Mouse (Mus musculus) brain, embryonic 14.5 days (tissue): Measurements from ENCODE around the gene Snd1.

Experiments
- CTCF ChIP-seq: fragments of 200-500 bp; IDR thresholded peaks from 2 replicates; pipeline ENCODE4 v1.5.1; 2012; ENCODE audit warnings: inconsistent platforms, mild to moderate bottlenecking, moderate library complexity, borderline replicate concordance; ENCODE audit not compliant: insufficient read depth, insufficient read length; ENCODE audit errors: extremely low read depth
- POLR2A ChIP-seq: fragments of 200-500 bp; IDR thresholded peaks from 2 replicates; pipeline ENCODE4 v1.6.1; 2012; ENCODE audit warnings: mild to moderate bottlenecking, inconsistent platforms, borderline replicate concordance; ENCODE audit not compliant: poor library complexity, insufficient read depth, insufficient read length, severe bottlenecking; ENCODE audit errors: extremely low read depth

DNA sequence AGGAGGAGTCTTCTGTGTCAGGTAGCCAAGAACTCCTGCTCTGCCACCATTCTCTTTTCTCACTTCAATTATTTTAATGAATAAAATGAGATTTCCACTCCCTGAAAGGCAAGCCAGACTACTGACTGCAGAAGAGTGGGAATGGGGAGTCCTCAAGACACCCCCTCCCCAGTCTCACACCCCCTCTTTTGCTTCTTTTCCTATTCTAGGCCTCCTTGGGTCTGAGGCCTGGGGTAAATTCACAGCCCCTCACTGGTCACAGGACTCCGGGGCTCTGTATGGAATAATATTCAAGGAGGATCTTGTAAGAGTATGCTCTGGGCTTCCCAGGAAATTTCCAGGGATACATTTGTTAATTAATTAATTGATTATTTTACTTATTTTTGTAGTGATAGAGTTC is 507.9 kb downstream of the Snd1 start:
- TF ChIP-seq POLR2A (no peak), CTCF (no peak)
